Comparison of ENCODE assay signal across 8 mouse cellular contexts in the genomic region with DNA sequence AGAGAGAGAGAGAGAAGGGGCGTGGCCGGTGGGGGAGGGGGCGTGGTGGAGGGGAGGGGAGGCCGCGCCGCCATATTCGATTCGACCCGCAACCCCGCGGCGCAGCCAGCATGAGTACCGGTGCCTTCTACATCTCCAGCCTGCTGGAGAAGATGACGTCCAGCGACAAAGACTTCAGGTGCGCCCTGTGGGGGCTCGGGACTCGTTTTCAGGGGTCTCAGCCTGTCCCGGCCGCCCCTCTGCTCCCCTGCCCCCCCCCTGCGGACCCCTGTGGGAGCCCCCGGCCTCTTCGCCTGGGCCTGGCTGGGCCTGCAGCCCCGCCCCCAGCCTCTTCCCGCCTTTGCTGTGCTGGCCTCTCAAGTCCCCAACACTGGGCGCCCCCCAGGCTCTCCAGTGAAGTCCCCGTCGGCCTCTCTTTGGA. TPM values are rescaled to one million over a fixed set of nuclear protein-coding genes. Genes with fewer than 3 reads are reported as not detected.
DNase-seq lines count a peak whose midpoint lies in the region; ATAC-seq and TF ChIP-seq lines count a peak whose summit lies in the region.

TSS of gene Cand2 (plus strand) at position 38 of the 421 bp plus-strand sequence.

- peak within 1 kb of the TSS; percentile 75 for H3K9ac ChIP-seq in MEL (ENCODE audit: control insufficient read depth, low read depth, low read length, poor library complexity, severe bottlenecking)
- H3K9ac ChIP-seq in intestine, embryonic 14.5 days (ENCODE audit: low read length): peak within 1 kb of the TSS; percentile 79

- TF ChIP-seq EP300 in MEL (IDR thresholded peaks at IDR 0.05; ENCODE audit: low read depth in 1 of 2, low read length in 2 of 2): no peak

- peak in 1 of 2 experiments; percentile 46; a peak in 1 of 4 replicates for TF ChIP-seq POLR2A in MEL (IDR thresholded peaks at IDR 0.05; ENCODE audit: control insufficient read depth in 1 of 2, insufficient read depth in 1 of 2, low read depth in 1 of 2, low read length in 2 of 2, poor library complexity in 1 of 2)
- no peak for TF ChIP-seq POLR2A in spleen, adult 2 months (IDR thresholded peaks at IDR 0.05; ENCODE audit: low read depth, low read length)

- H3K27ac ChIP-seq in MEL (ENCODE audit: control insufficient read depth, low read depth, low read length): no peak within 1 kb of the TSS
- peak within 1 kb of the TSS; percentile 80 for H3K27ac ChIP-seq in intestine, embryonic 14.5 days (ENCODE audit: low read depth)
- H3K27ac ChIP-seq in spleen, adult 2 months (ENCODE audit: insufficient read depth, low read length): no peak within 1 kb of the TSS

- H3K79me2 ChIP-seq in MEL (ENCODE audit: control insufficient read depth, insufficient read depth, low read length, poor library complexity): 0 out of 2 replicates have a peak, but pooled peaks cover 2% of the 10 kb centered on the region

- peaks cover 0 to 19% of the 10 kb centered on the region in 2 experiments; a peak in 2 of 4 replicates for H3K36me3 ChIP-seq in MEL (ENCODE audit: control insufficient read depth in 1 of 2, insufficient read depth in 2 of 2, low read length in 2 of 2)
- H3K36me3 ChIP-seq in intestine, embryonic 14.5 days (ENCODE audit: control insufficient read depth, insufficient read depth, low read length): 0 out of 2 replicates have a peak, but pooled peaks cover 9% of the 10 kb centered on the region
- H3K36me3 ChIP-seq in spleen, adult 2 months (ENCODE audit: control insufficient read depth, insufficient read depth, low read length): no peaks in the 10 kb centered on the region

- peak; percentile 82 for DNase-seq in CD4-positive, CD25-positive, alpha-beta regulatory T cell, adult 2 months (ENCODE audit: low read depth, low spot score)
- peak; percentile 78 for DNase-seq in MEL (ENCODE audit: low read depth, low spot score)
- DNase-seq in cerebellum, postnatal 25 days: peak; percentile 42 to 69
- DNase-seq in gastrocnemius, postnatal 25 days: peak; percentile 38
- peak; percentile 89 for DNase-seq in intestine, embryonic 14.5 days (ENCODE audit: low spot score)
- DNase-seq in lung, postnatal 36 days: peak; percentile 23
- DNase-seq in spleen, adult 2 months (ENCODE audit: low read depth in 1 of 2, low spot score in 2 of 2): peak; percentile 23 to 29

- no peaks in the 10 kb centered on the region for H3K9me3 ChIP-seq in MEL (replicated peaks; ENCODE audit: insufficient read depth, low read length)
- H3K9me3 ChIP-seq in intestine, embryonic 14.5 days (ENCODE audit: control insufficient read depth, low read length): peaks cover 3% of the 10 kb centered on the region; the same call in 1 of the 2 replicates

- H3K4me2 ChIP-seq in intestine, embryonic 14.5 days (ENCODE audit: low read length): peak within 1 kb of the TSS; percentile 85

- peaks cover 6 to 21% of the 10 kb centered on the region in 2 experiments for H3K4me1 ChIP-seq in MEL (ENCODE audit: control insufficient read depth in 1 of 2, insufficient read depth in 2 of 2, low read length in 2 of 2)
- H3K4me1 ChIP-seq in intestine, embryonic 14.5 days (replicated peaks; ENCODE audit: control insufficient read depth, insufficient read depth, low read length): peaks cover 27% of the 10 kb centered on the region
- H3K4me1 ChIP-seq in spleen, adult 2 months (ENCODE audit: control insufficient read depth, insufficient read depth, insufficient read length): no peaks in the 10 kb centered on the region; the same call in 1 of the 2 replicates

- TF ChIP-seq RAD21 in MEL (IDR thresholded peaks at IDR 0.05; ENCODE audit: low read depth, low read length): no peak

- 1% methylated on average over 25 of the region's 28 CpGs for WGBS in intestine, embryonic 14.5 days
- WGBS in spleen, adult 2 months: 2% methylated on average over 18 of the region's 28 CpGs

- H3K27me3 ChIP-seq in MEL (ENCODE audit: control insufficient read depth in 1 of 2, insufficient read depth in 2 of 2, low read length in 2 of 2): no peaks in the 10 kb centered on the region
- H3K27me3 ChIP-seq in intestine, embryonic 14.5 days (replicated peaks; ENCODE audit: control insufficient read depth, insufficient read depth, low read length): no peaks in the 10 kb centered on the region
- no peaks in the 10 kb centered on the region for H3K27me3 ChIP-seq in spleen, adult 2 months (ENCODE audit: control insufficient read depth, insufficient read depth, low read length)

- ATAC-seq in intestine, embryonic 14.5 days (replicated peaks; ENCODE audit: low FRiP score, low TSS enrichment, low read depth): peak; percentile 88
- no peak for ATAC-seq in frontal cortex, adult (ENCODE audit: low TSS enrichment)

- H3K4me3 ChIP-seq in MEL (ENCODE audit: control insufficient read depth in 1 of 2, insufficient read depth in 1 of 2, low read depth in 2 of 2, low read length in 2 of 2): peak within 1 kb of the TSS; percentile 63 to 87
- H3K4me3 ChIP-seq in intestine, embryonic 14.5 days (ENCODE audit: low read depth, low read length): peak within 1 kb of the TSS; percentile 83
- H3K4me3 ChIP-seq in spleen, adult 2 months (ENCODE audit: extremely low read depth, insufficient read depth, insufficient read length): peak within 1 kb of the TSS; percentile 68

- TF ChIP-seq CTCF in MEL (IDR thresholded peaks at IDR 0.05 in 2 of 3, conservative IDR thresholded peaks at IDR 0.05 in 1 of 3; ENCODE audit: control insufficient read depth in 1 of 3, insufficient read depth in 1 of 3, low read depth in 2 of 3, low read length in 3 of 3, poor library complexity in 1 of 3, severe bottlenecking in 1 of 3): no peak
- no peak for TF ChIP-seq CTCF in spleen, adult 2 months (IDR thresholded peaks at IDR 0.05; ENCODE audit: extremely low read depth, insufficient read depth, insufficient read length, insufficient replicate concordance)

TF ChIP-seq in MEL, 35 proteins besides CTCF, POLR2A, EP300 and RAD21:
- TF ChIP-seq ETS1 (IDR thresholded peaks at IDR 0.05; ENCODE audit: low read depth, low read length): no peak
- TF ChIP-seq HCFC1 (IDR thresholded peaks at IDR 0.05; ENCODE audit: low read depth, low read length): peak; percentile 20; the same call in 1 of the 2 replicates

RNA-seq across cellular contexts. Expression of gene Cand2, which starts in this region (rescaled TPM):
- 1.8 and 2.4 TPM in 2 replicates for total RNA-seq in MEL (2012; rRNA removed)
- polyA plus RNA-seq in MEL (2012; ENCODE audit: insufficient read depth in 1 of 2, insufficient read length in 2 of 2, low read depth in 1 of 2, low replicate concordance in 2 of 2, missing spikeins in 1 of 2): 1 to 10 TPM in 1 of 2 experiments, not detected in 1; 6.6 TPM
- 10 to 100 TPM; 61.9 to 64.2 TPM for total RNA-seq in gastrocnemius, postnatal 25 days (2021)
- polyA plus RNA-seq in intestine, embryonic 14.5 days (2014; fragmentation: Nextera tagmentation; extraction: Ambion mirVana): 29.6 and 30.2 TPM in 2 replicates
- polyA plus RNA-seq in spleen, adult 2 months (2012; rRNA removed): 3.4 and 4.8 TPM in 2 replicates

Comparison
In these comparisons a context has a peak if more than half of its experiments do, and no peak if none do; other contexts are left out.
1. RNA of gene Cand2 (total RNA-seq): 61.9 to 64.2 TPM in gastrocnemius, postnatal 25 days; 1.8 to 2.4 TPM in MEL; every median in the first group is over 10 times any median in the second.
2. DNase-seq: peak in every context shown above with its lines; median percentile 89 in intestine, embryonic 14.5 days; 82 in CD4-positive, CD25-positive, alpha-beta regulatory T cell, adult 2 months; 78 in MEL; 56 in cerebellum, postnatal 25 days; 38 in gastrocnemius, postnatal 25 days; 26 in spleen, adult 2 months; 23 in lung, postnatal 36 days.
3. Peak in every context shown above with its lines, with median percentiles within 50 percentile points of each other: H3K4me3 ChIP-seq.